Mouse (Mus musculus) cerebellum, adult 2 months (tissue): ENCODE data around the gene Gsta3.

Source experiments
- CTCF ChIP-seq: fragments of 200-500 bp; IDR thresholded peaks from 2 replicates; pipeline ENCODE4 v1.5.1; 2011; ENCODE audit warnings: low read depth, mild to moderate bottlenecking, control low read depth, low read length, moderate library complexity, borderline replicate concordance; ENCODE audit not compliant: insufficient read depth
- POLR2A ChIP-seq: fragments of 200-500 bp; IDR thresholded peaks from 2 replicates; pipeline ENCODE4 v1.6.1; 2011; ENCODE audit warnings: low read length, control low read depth, borderline replicate concordance; ENCODE audit not compliant: insufficient read depth

DNA sequence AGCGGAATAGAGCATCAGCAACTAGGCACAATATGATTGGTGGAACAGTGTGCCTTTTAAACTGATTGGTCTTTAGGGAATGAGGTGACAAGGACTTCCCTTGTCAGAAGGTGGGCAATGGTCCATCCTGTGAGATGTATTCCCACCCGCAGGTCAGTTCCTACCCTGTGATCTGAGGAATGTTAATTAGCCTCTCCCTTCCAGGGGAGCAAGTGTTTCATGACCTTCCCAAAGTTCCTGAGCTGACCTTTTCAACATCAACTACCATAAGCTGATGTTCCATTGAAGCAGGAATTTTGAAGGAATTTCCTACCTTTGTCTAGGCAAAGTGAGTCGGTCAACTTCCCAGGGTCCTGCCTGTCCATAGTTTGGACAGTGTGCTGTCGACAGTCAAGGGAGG is 13.5 kb downstream of the Gsta3 start:
- TF ChIP-seq CTCF (no peak), POLR2A (no peak)
